Mouse (Mus musculus): ENCODE results near the gene Asb17. TPM values are rescaled to one million over a fixed set of nuclear protein-coding genes. Genes with fewer than 3 reads are reported as not detected.

The Asb17 gene
- 0.25 and 0.86 TPM in 2 replicates for polyA plus RNA-seq (2014; fragmentation: Nextera tagmentation; extraction: Ambion mirVana)

GRCm38 (mm10) chr3:153844030-153844429 is at the start of gene Asb17:
Asb17 (plus strand) TSS chr3:153844209.
- H3K4me3 ChIP-seq (ENCODE audit: low read depth, low read length) = no peak within 1 kb of the TSS
- no peak within 1 kb of the TSS for H3K27ac ChIP-seq (ENCODE audit: low read depth, low read length)
- DNase-seq (ENCODE audit: low spot score) = no peak
- no peak for ATAC-seq (ENCODE audit: low FRiP score)
- H3K9me3 ChIP-seq (ENCODE audit: control insufficient read depth, low read length) = no peaks in the 10 kb centered on the region
- H3K36me3 ChIP-seq (ENCODE audit: control insufficient read depth, insufficient read depth, low read length) = no peaks in the 10 kb centered on the region
- H3K4me1 ChIP-seq (replicated peaks; ENCODE audit: control insufficient read depth, insufficient read depth, low read length) = no peaks in the 10 kb centered on the region
- no peaks in the 10 kb centered on the region for H3K27me3 ChIP-seq (ENCODE audit: control insufficient read depth, insufficient read depth, low read length)
- H3K4me2 ChIP-seq (replicated peaks; ENCODE audit: low read depth, low read length) = no peak within 1 kb of the TSS
- 91% methylated on average over 10 of the region's 10 CpGs for WGBS
- H3K9ac ChIP-seq (ENCODE audit: low read depth, low read length) = no peak within 1 kb of the TSS

- no peaks in the 10 kb centered on the region for H3K27me3 ChIP-seq (ENCODE audit: control insufficient read depth, insufficient read depth, low read length)
- no peak overlapping the region for H3K9ac ChIP-seq (ENCODE audit: low read depth, low read length)
- H3K27ac ChIP-seq (ENCODE audit: low read depth, low read length) = no peak overlapping the region
- H3K4me3 ChIP-seq (ENCODE audit: low read depth, low read length) = no peak overlapping the region
- H3K36me3 ChIP-seq (ENCODE audit: control insufficient read depth, insufficient read depth, low read length) = no peaks in the 10 kb centered on the region
- no peak overlapping the region for H3K4me2 ChIP-seq (replicated peaks; ENCODE audit: low read depth, low read length)
- WGBS = 78% methylated on average over 7 of the region's 7 CpGs
- no peak for DNase-seq (ENCODE audit: low spot score)
- no peaks in the 10 kb centered on the region for H3K9me3 ChIP-seq (ENCODE audit: control insufficient read depth, low read length)
- ATAC-seq (ENCODE audit: low FRiP score) = no peak
- H3K4me1 ChIP-seq (replicated peaks; ENCODE audit: control insufficient read depth, insufficient read depth, low read length) = no peaks in the 10 kb centered on the region
These were observed 46.4 kb upstream of the Asb17 start for GRCm38 (mm10) chr3:153797574-153797973.

GRCm38 (mm10) chr3:153799603-153800002 is 44.4 kb upstream of the Asb17 start:
- Histone ChIP-seq H3K27me3 (ENCODE audit: control insufficient read depth, insufficient read depth, low read length) (no peaks in the 10 kb centered on the region), H3K4me2 (replicated peaks; ENCODE audit: low read depth, low read length) (no peak overlapping the region), H3K4me1 (replicated peaks; ENCODE audit: control insufficient read depth, insufficient read depth, low read length) (no peaks in the 10 kb centered on the region), H3K4me3 (ENCODE audit: low read depth, low read length) (no peak overlapping the region), H3K36me3 (ENCODE audit: control insufficient read depth, insufficient read depth, low read length) (no peaks in the 10 kb centered on the region), H3K27ac (ENCODE audit: low read depth, low read length) (no peak overlapping the region), H3K9me3 (ENCODE audit: control insufficient read depth, low read length) (no peaks in the 10 kb centered on the region), H3K9ac (ENCODE audit: low read depth, low read length) (no peak overlapping the region)
- WGBS = 93% methylated on average over 11 of the region's 11 CpGs
- DNase-seq (ENCODE audit: low spot score) (no peak), ATAC-seq (ENCODE audit: low FRiP score) (no peak)

- ATAC-seq (ENCODE audit: low FRiP score) (no peak), DNase-seq (ENCODE audit: low spot score) (no peak)
- Histone ChIP-seq H3K4me1 (replicated peaks; ENCODE audit: control insufficient read depth, insufficient read depth, low read length) (no peaks in the 10 kb centered on the region), H3K36me3 (ENCODE audit: control insufficient read depth, insufficient read depth, low read length) (no peaks in the 10 kb centered on the region), H3K9me3 (ENCODE audit: control insufficient read depth, low read length) (no peaks in the 10 kb centered on the region), H3K27me3 (ENCODE audit: control insufficient read depth, insufficient read depth, low read length) (no peaks in the 10 kb centered on the region), H3K4me2 (replicated peaks; ENCODE audit: low read depth, low read length) (no peak overlapping the region), H3K4me3 (ENCODE audit: low read depth, low read length) (no peak overlapping the region), H3K9ac (ENCODE audit: low read depth, low read length) (no peak overlapping the region), H3K27ac (ENCODE audit: low read depth, low read length) (no peak overlapping the region)
- WGBS = 87% methylated on average over 5 of the region's 5 CpGs
These were observed 43.3 kb upstream of the Asb17 start for GRCm38 (mm10) chr3:153800690-153801089.

GRCm38 (mm10) chr3:153801541-153801940 is 42.5 kb upstream of the Asb17 start:
- Histone ChIP-seq H3K4me3 (ENCODE audit: low read depth, low read length) (no peak overlapping the region), H3K4me1 (replicated peaks; ENCODE audit: control insufficient read depth, insufficient read depth, low read length) (peaks cover 3% of the 10 kb centered on the region; the same call in 1 of the 2 replicates), H3K27ac (ENCODE audit: low read depth, low read length) (no peak overlapping the region), H3K9me3 (ENCODE audit: control insufficient read depth, low read length) (no peaks in the 10 kb centered on the region), H3K4me2 (replicated peaks; ENCODE audit: low read depth, low read length) (no peak overlapping the region), H3K9ac (ENCODE audit: low read depth, low read length) (no peak overlapping the region), H3K36me3 (ENCODE audit: control insufficient read depth, insufficient read depth, low read length) (no peaks in the 10 kb centered on the region), H3K27me3 (ENCODE audit: control insufficient read depth, insufficient read depth, low read length) (no peaks in the 10 kb centered on the region)
- DNase-seq (ENCODE audit: low spot score) (no peak), ATAC-seq (ENCODE audit: low FRiP score) (no peak)
- WGBS = 88% methylated on average over 6 of the region's 6 CpGs

GRCm38 (mm10) chr3:153802640-153803039 is 41.4 kb upstream of the Asb17 start:
- Histone ChIP-seq H3K36me3 (ENCODE audit: control insufficient read depth, insufficient read depth, low read length) (no peaks in the 10 kb centered on the region), H3K9ac (ENCODE audit: low read depth, low read length) (no peak overlapping the region), H3K27ac (ENCODE audit: low read depth, low read length) (no peak overlapping the region), H3K27me3 (ENCODE audit: control insufficient read depth, insufficient read depth, low read length) (no peaks in the 10 kb centered on the region), H3K4me2 (replicated peaks; ENCODE audit: low read depth, low read length) (no peak overlapping the region), H3K4me3 (ENCODE audit: low read depth, low read length) (no peak overlapping the region), H3K4me1 (replicated peaks; ENCODE audit: control insufficient read depth, insufficient read depth, low read length) (peaks cover 3% of the 10 kb centered on the region; the same call in 1 of the 2 replicates), H3K9me3 (ENCODE audit: control insufficient read depth, low read length) (no peaks in the 10 kb centered on the region)
- 86% methylated on average over 5 of the region's 5 CpGs for WGBS
- ATAC-seq (ENCODE audit: low FRiP score) (no peak), DNase-seq (ENCODE audit: low spot score) (no peak)

GRCm38 (mm10) chr3:153804032-153804431 is 40.0 kb upstream of the Asb17 start:
- WGBS = 96% methylated on average over 7 of the region's 7 CpGs
- DNase-seq (ENCODE audit: low spot score) (no peak), ATAC-seq (ENCODE audit: low FRiP score) (no peak)
- Histone ChIP-seq H3K9me3 (ENCODE audit: control insufficient read depth, low read length) (no peaks in the 10 kb centered on the region), H3K4me3 (ENCODE audit: low read depth, low read length) (no peak overlapping the region), H3K27me3 (ENCODE audit: control insufficient read depth, insufficient read depth, low read length) (no peaks in the 10 kb centered on the region), H3K4me1 (replicated peaks; ENCODE audit: control insufficient read depth, insufficient read depth, low read length) (peaks cover 3% of the 10 kb centered on the region; the same call in 1 of the 2 replicates), H3K4me2 (replicated peaks; ENCODE audit: low read depth, low read length) (no peak overlapping the region), H3K9ac (ENCODE audit: low read depth, low read length) (no peak overlapping the region), H3K36me3 (ENCODE audit: control insufficient read depth, insufficient read depth, low read length) (no peaks in the 10 kb centered on the region), H3K27ac (ENCODE audit: low read depth, low read length) (no peak overlapping the region)

GRCm38 (mm10) chr3:153806077-153806772 is 37.8 kb upstream of the Asb17 start:
- Histone ChIP-seq H3K27ac (ENCODE audit: low read depth, low read length) (no peak overlapping the region), H3K9ac (ENCODE audit: low read depth, low read length) (no peak overlapping the region), H3K4me3 (ENCODE audit: low read depth, low read length) (no peak overlapping the region), H3K4me2 (replicated peaks; ENCODE audit: low read depth, low read length) (no peak overlapping the region), H3K9me3 (ENCODE audit: control insufficient read depth, low read length) (no peaks in the 10 kb centered on the region), H3K27me3 (ENCODE audit: control insufficient read depth, insufficient read depth, low read length) (no peaks in the 10 kb centered on the region), H3K4me1 (replicated peaks; ENCODE audit: control insufficient read depth, insufficient read depth, low read length) (peaks cover 3% of the 10 kb centered on the region; the same call in 1 of the 2 replicates), H3K36me3 (ENCODE audit: control insufficient read depth, insufficient read depth, low read length) (no peaks in the 10 kb centered on the region)
- DNase-seq (ENCODE audit: low spot score) (peak; percentile 98), ATAC-seq (ENCODE audit: low FRiP score) (peak; percentile 93)
- 42% methylated on average over 14 of the region's 14 CpGs for WGBS

- 90% methylated on average over 9 of the region's 9 CpGs for WGBS
- Histone ChIP-seq H3K4me3 (ENCODE audit: low read depth, low read length) (no peak overlapping the region), H3K4me2 (replicated peaks; ENCODE audit: low read depth, low read length) (no peak overlapping the region), H3K27me3 (ENCODE audit: control insufficient read depth, insufficient read depth, low read length) (no peaks in the 10 kb centered on the region), H3K27ac (ENCODE audit: low read depth, low read length) (no peak overlapping the region), H3K9ac (ENCODE audit: low read depth, low read length) (no peak overlapping the region), H3K36me3 (ENCODE audit: control insufficient read depth, insufficient read depth, low read length) (no peaks in the 10 kb centered on the region), H3K9me3 (ENCODE audit: control insufficient read depth, low read length) (no peaks in the 10 kb centered on the region), H3K4me1 (replicated peaks; ENCODE audit: control insufficient read depth, insufficient read depth, low read length) (peaks cover 3% of the 10 kb centered on the region; the same call in 1 of the 2 replicates)
- no peak; the same call in 1 of the 2 replicates for ATAC-seq (ENCODE audit: low FRiP score)
- no peak for DNase-seq (ENCODE audit: low spot score)
These were observed 37.1 kb upstream of the Asb17 start for GRCm38 (mm10) chr3:153806773-153807443.
